Mouse (Mus musculus): ENCODE measurements around the gene Ficd.

DNA sequence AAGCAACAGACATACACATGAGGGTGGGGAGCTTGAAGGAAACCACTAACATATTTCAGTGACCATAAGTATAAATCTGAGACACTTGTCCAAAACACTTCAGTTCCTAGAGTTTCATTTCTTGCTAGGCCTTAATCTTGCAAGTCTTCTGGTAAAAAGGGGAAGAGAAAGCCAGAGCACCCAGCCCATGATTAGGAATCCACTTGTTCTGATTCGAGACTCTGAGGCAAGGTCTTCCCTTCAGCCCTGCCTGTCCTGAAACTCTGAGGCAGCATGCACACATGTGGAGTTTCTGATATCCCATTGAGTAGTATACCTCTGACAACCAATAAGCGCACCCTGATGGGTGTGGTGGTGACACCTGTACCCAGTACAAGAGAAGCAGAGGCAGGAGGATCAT lies 26.0 kb downstream of the Ficd start:
- no peak for TF ChIP-seq CTCF (IDR thresholded peaks at IDR 0.05)
- no peak for TF ChIP-seq POLR2A (IDR thresholded peaks at IDR 0.05; ENCODE audit: insufficient read depth, low read depth, low read length)
- no peak for TF ChIP-seq EP300 (IDR thresholded peaks at IDR 0.05; ENCODE audit: insufficient read depth, low read depth, low read length)
